Comparison of ENCODE assay signal across 27 mouse cellular contexts in genomic region chr5:4826886-4827285, GRCm38 (mm10).
"Had no signal": no experiment of that assay in that cellular context is flagged by ENCODE, and none has a peak within 500 bp of the region (broad histone marks: within the 10 kb centered on the region; RNA-seq: fewer than 3 reads in every experiment).

No protein-coding gene starts in this region.

- ATAC-seq: forebrain, embryonic 13.5 days; forebrain, embryonic 14.5 days; forebrain, embryonic 15.5 days; forebrain, embryonic 16.5 days; forebrain, postnatal 0 days had no signal

- H3K4me3 ChIP-seq: embryonic facial prominence, embryonic 10.5 days; embryonic facial prominence, embryonic 12.5 days; embryonic facial prominence, embryonic 13.5 days; embryonic facial prominence, embryonic 15.5 days; erythroblast, embryonic 14.5 days; forebrain, embryonic 10.5 days; forebrain, embryonic 12.5 days; forebrain, embryonic 13.5 days; forebrain, embryonic 15.5 days; gastrocnemius, adult 2 months; heart, adult 2 months had no signal

- H3K4me2 ChIP-seq: embryonic facial prominence, embryonic 12.5 days; embryonic facial prominence, embryonic 13.5 days; embryonic facial prominence, embryonic 15.5 days; forebrain, embryonic 12.5 days; forebrain, embryonic 13.5 days; forebrain, embryonic 15.5 days had no signal

- H3K9ac ChIP-seq: embryonic facial prominence, embryonic 12.5 days; embryonic facial prominence, embryonic 13.5 days; embryonic facial prominence, embryonic 15.5 days; forebrain, embryonic 12.5 days; forebrain, embryonic 13.5 days; forebrain, embryonic 15.5 days; forebrain, postnatal 0 days had no signal

- H3K27ac ChIP-seq: embryonic facial prominence, embryonic 10.5 days; embryonic facial prominence, embryonic 12.5 days; embryonic facial prominence, embryonic 13.5 days; embryonic facial prominence, embryonic 15.5 days; forebrain, embryonic 10.5 days; forebrain, embryonic 12.5 days; forebrain, embryonic 13.5 days; forebrain, embryonic 15.5 days; gastrocnemius, adult 2 months; heart, adult 2 months had no signal

- H3K9me3 ChIP-seq: embryonic facial prominence, embryonic 10.5 days; embryonic facial prominence, embryonic 12.5 days; embryonic facial prominence, embryonic 13.5 days; embryonic facial prominence, embryonic 15.5 days; forebrain, embryonic 10.5 days; forebrain, embryonic 12.5 days; forebrain, embryonic 13.5 days; forebrain, embryonic 15.5 days had no signal

- DNase-seq: cerebellum, adult 9-10 months; cerebellum, adult 9-11 months; cerebellum, postnatal 10 days; cerebellum, postnatal 14 days; cerebellum, postnatal 25 days; cerebellum, postnatal 36 days; embryo, embryonic 11 days; forebrain, postnatal 0 days; gastrocnemius, adult 2 months; gastrocnemius, postnatal 10 days; gastrocnemius, postnatal 14 days; gastrocnemius, postnatal 25 days; gastrocnemius, postnatal 36 days; heart, adult 11 months; heart, adult 18-20 months; heart, adult 2 months had no signal

- H3K36me3 ChIP-seq: embryonic facial prominence, embryonic 10.5 days; embryonic facial prominence, embryonic 12.5 days; embryonic facial prominence, embryonic 13.5 days; embryonic facial prominence, embryonic 15.5 days; forebrain, embryonic 10.5 days; forebrain, embryonic 12.5 days; forebrain, embryonic 15.5 days had no signal

- H3K27me3 ChIP-seq: embryonic facial prominence, embryonic 12.5 days; embryonic facial prominence, embryonic 13.5 days; embryonic facial prominence, embryonic 15.5 days; forebrain, embryonic 13.5 days; forebrain, embryonic 15.5 days had no signal
